22 mouse cellular contexts compared by ENCODE assay signal in genomic region chr5:92490304-92490703, GRCm38 (mm10). TPM values are rescaled to one million over a fixed set of nuclear protein-coding genes. Genes with fewer than 3 reads are reported as not detected.
A peak's percentile ranks its signal among the peaks of the same experiment; 100 is the strongest.
DNase-seq lines count a peak whose midpoint lies in the region; ATAC-seq and TF ChIP-seq lines count a peak whose summit lies in the region.
"Had no signal": no experiment of that assay in that cellular context is flagged by ENCODE, and none has a peak within 500 bp of the region (broad histone marks: within the 10 kb centered on the region; RNA-seq: fewer than 3 reads in every experiment).

No protein-coding gene starts in this region.

- no peak overlapping the region for H3K4me3 ChIP-seq in gastrocnemius, adult 2 months
- H3K4me3 ChIP-seq in liver, adult 2 months (ENCODE audit: insufficient read depth, low read depth, low read length): no peak overlapping the region
- H3K4me3 ChIP-seq in liver, embryonic 12.5 days: no peak overlapping the region
- H3K4me3 ChIP-seq in liver, postnatal 0 days (ENCODE audit: low read depth, low read length): no peak overlapping the region
- H3K4me3 ChIP-seq: embryonic facial prominence, embryonic 15.5 days; hindbrain, embryonic 13.5 days; layer of hippocampus, adult 2 months; midbrain, embryonic 13.5 days; neural tube, embryonic 13.5 days had no signal

- peak overlapping the region; percentile 89 for H3K27ac ChIP-seq in gastrocnemius, adult 2 months
- peak overlapping the region; percentile 6; the same call in 1 of the 2 replicates for H3K27ac ChIP-seq in liver, adult 2 months (replicated peaks; ENCODE audit: insufficient read depth, low read depth, low read length)
- H3K27ac ChIP-seq in liver, embryonic 12.5 days: no peak overlapping the region; the same call in 1 of the 2 replicates
- 0 out of 2 replicates have a peak overlapping the region, but pooled peaks have one; percentile 29 for H3K27ac ChIP-seq in liver, postnatal 0 days (ENCODE audit: low read depth)
- H3K27ac ChIP-seq: macrophage; midbrain, embryonic 13.5 days; neural tube, embryonic 13.5 days had no signal

- 81% methylated on average over 3 of the region's 3 CpGs for WGBS in liver, adult 2 months
- 46% methylated on average over 3 of the region's 3 CpGs for WGBS in liver, embryonic 12.5 days (ENCODE audit: insufficient replicate concordance)
- WGBS in liver, postnatal 0 days (ENCODE audit: insufficient replicate concordance): 56% methylated on average over 3 of the region's 3 CpGs

- no peaks in the 10 kb centered on the region for H3K27me3 ChIP-seq in liver, adult 2 months (ENCODE audit: control insufficient read depth, insufficient read depth, low read length)
- no peaks in the 10 kb centered on the region for H3K27me3 ChIP-seq in liver, embryonic 12.5 days (replicated peaks)
- H3K27me3 ChIP-seq in liver, postnatal 0 days (ENCODE audit: insufficient read depth, low read length): no peaks in the 10 kb centered on the region
- H3K27me3 ChIP-seq: embryonic facial prominence, embryonic 15.5 days; hindbrain, embryonic 13.5 days; midbrain, embryonic 13.5 days; neural tube, embryonic 13.5 days had no signal

- no peak for TF ChIP-seq CTCF in gastrocnemius, adult 2 months (IDR thresholded peaks at IDR 0.05)
- no peak for TF ChIP-seq CTCF in liver, adult 2 months (IDR thresholded peaks at IDR 0.05; ENCODE audit: low read depth, low read length)
- no peak for TF ChIP-seq CTCF in liver, postnatal 0 days (IDR thresholded peaks at IDR 0.05; ENCODE audit: low read depth)

- peak; percentile 41; the same call in 1 of the 2 replicates for TF ChIP-seq EP300 in liver, postnatal 0 days (IDR thresholded peaks at IDR 0.05; ENCODE audit: low read depth)

- H3K4me2 ChIP-seq in liver, embryonic 12.5 days: no peak overlapping the region
- H3K4me2 ChIP-seq in liver, postnatal 0 days (ENCODE audit: low read depth, low read length): no peak overlapping the region
- H3K4me2 ChIP-seq: embryonic facial prominence, embryonic 15.5 days; hindbrain, embryonic 13.5 days; midbrain, embryonic 13.5 days; neural tube, embryonic 13.5 days had no signal

- H3K4me1 ChIP-seq in liver, adult 2 months (ENCODE audit: control insufficient read depth, insufficient read depth, low read length): peaks cover 45% of the 10 kb centered on the region
- H3K4me1 ChIP-seq in liver, embryonic 12.5 days: peaks cover 37% of the 10 kb centered on the region
- peaks cover 30% of the 10 kb centered on the region for H3K4me1 ChIP-seq in liver, postnatal 0 days (ENCODE audit: insufficient read depth)

- no peak overlapping the region for H3K9ac ChIP-seq in liver, adult 2 months (ENCODE audit: low read depth, low read length)
- no peak overlapping the region for H3K9ac ChIP-seq in liver, embryonic 12.5 days
- H3K9ac ChIP-seq in liver, postnatal 0 days (replicated peaks): no peak overlapping the region
- H3K9ac ChIP-seq: embryonic facial prominence, embryonic 15.5 days; forebrain, postnatal 0 days; hindbrain, embryonic 13.5 days; midbrain, embryonic 13.5 days; neural tube, embryonic 13.5 days had no signal

- H3K9me3 ChIP-seq in liver, embryonic 12.5 days (replicated peaks): no peaks in the 10 kb centered on the region
- H3K9me3 ChIP-seq in liver, postnatal 0 days (ENCODE audit: low read length): no peaks in the 10 kb centered on the region; the same call in 1 of the 2 replicates
- H3K9me3 ChIP-seq: embryonic facial prominence, embryonic 15.5 days; midbrain, embryonic 13.5 days; neural tube, embryonic 13.5 days had no signal

- TF ChIP-seq POLR2A in liver, adult 2 months (IDR thresholded peaks at IDR 0.05; ENCODE audit: extremely low read depth, insufficient read depth, low read length): no peak

- peaks cover 12% of the 10 kb centered on the region for H3K36me3 ChIP-seq in liver, adult 2 months (ENCODE audit: control insufficient read depth, insufficient read depth, low read length)
- no peaks in the 10 kb centered on the region for H3K36me3 ChIP-seq in liver, embryonic 12.5 days
- no peaks in the 10 kb centered on the region for H3K36me3 ChIP-seq in liver, postnatal 0 days (replicated peaks; ENCODE audit: insufficient read depth, low read length)
- H3K36me3 ChIP-seq: embryonic facial prominence, embryonic 15.5 days had no signal

- H3K79me2 ChIP-seq in liver, adult 2 months (ENCODE audit: control insufficient read depth, insufficient read depth, low read length): peaks cover 33% of the 10 kb centered on the region

- intact Hi-C loops in gastrocnemius, adult 2 months (cut with DNase I): no loop called here

- DNase-seq in gastrocnemius, adult 2 months: no peak
- DNase-seq in gastrocnemius, postnatal 25 days: no peak
- no peak for DNase-seq in liver, adult 2 months (ENCODE audit: extremely low read depth, low read depth, low spot score)
- DNase-seq in liver, postnatal 0 days: no peak
- DNase-seq in adrenal gland, adult 18-20 months (ENCODE audit: low spot score in 2 of 2): no peak
- no peak for DNase-seq in ovary, adult 18-20 months (ENCODE audit: low spot score)
- DNase-seq: adrenal gland, postnatal 36 days; cerebellum, adult 11-12 months; forebrain, postnatal 0 days; heart, postnatal 10 days; kidney, adult 2 months; kidney, postnatal 10 days; lung, adult 2 months; right cerebral cortex, postnatal 25 days had no signal

- ATAC-seq in liver, embryonic 12.5 days: no peak
- peak; percentile 6 for ATAC-seq in CD4-positive, CD25-positive, alpha-beta regulatory T cell, adult 4 months
- no peak for ATAC-seq in liver, postnatal 0 days
- ATAC-seq: midbrain, embryonic 13.5 days had no signal

RNA-seq across cellular contexts. Expression of gene Scarb2, which starts 16.3 kb away (rescaled TPM):
- 10 to 100 TPM; 61.7 to 78.6 TPM for total RNA-seq in gastrocnemius, adult 2 months (2021)
- 10 to 100 TPM; 61.8 to 69.2 TPM for total RNA-seq in gastrocnemius, postnatal 25 days (2021)
- 112 and 122 TPM in 2 replicates for total RNA-seq in liver, adult 2 months (2014; rRNA removed)
- 28.5 and 32.4 TPM in 2 replicates for polyA plus RNA-seq in liver, adult 2 months (2012; rRNA removed)
- polyA plus RNA-seq in liver, embryonic 12.5 days (2016; fragmentation: Nextera tagmentation; extraction: Ambion mirVana): 4.2 and 4.3 TPM in 2 replicates
- 10 to 100 TPM in 1 of 2 experiments, 1 to 10 TPM in 1; 9.1 to 13.0 TPM for polyA plus RNA-seq in CD4-positive, CD25-positive, alpha-beta regulatory T cell, adult 4 months (2017; shearing (Covaris generic))
- 16.3 and 16.5 TPM in 2 replicates for polyA plus RNA-seq in liver, postnatal 0 days (2015; fragmentation: Nextera tagmentation; extraction: Ambion mirVana)
- 10 to 100 TPM; 67.1 to 70.2 TPM for total RNA-seq in adrenal gland, adult 18-20 months (2021)

RNA-seq across cellular contexts. Expression of gene Nup54, which starts 55.3 kb away (rescaled TPM):
- 10 to 100 TPM in 1 of 2 experiments, 1 to 10 TPM in 1; 8.9 to 12.5 TPM for total RNA-seq in gastrocnemius, adult 2 months (2021)
- 1 to 10 TPM; 9.1 to 9.7 TPM for total RNA-seq in gastrocnemius, postnatal 25 days (2021)
- 20.0 and 21.9 TPM in 2 replicates for total RNA-seq in liver, adult 2 months (2014; rRNA removed)
- polyA plus RNA-seq in liver, adult 2 months (2012; rRNA removed): 13.4 and 13.7 TPM in 2 replicates
- polyA plus RNA-seq in liver, embryonic 12.5 days (2016; fragmentation: Nextera tagmentation; extraction: Ambion mirVana): 49.0 and 49.2 TPM in 2 replicates
- 10 to 100 TPM; 41.3 to 42.7 TPM for polyA plus RNA-seq in CD4-positive, CD25-positive, alpha-beta regulatory T cell, adult 4 months (2017; shearing (Covaris generic))
- 14.4 and 15.2 TPM in 2 replicates for polyA plus RNA-seq in liver, postnatal 0 days (2015; fragmentation: Nextera tagmentation; extraction: Ambion mirVana)
- 10 to 100 TPM; 28.6 to 33.6 TPM for total RNA-seq in adrenal gland, adult 18-20 months (2021)
